Mouse (Mus musculus): Measurements from ENCODE around the gene Upp2.
A peak's percentile ranks its signal among the peaks of the same experiment; 100 is the strongest.

Upp2 gene

GRCm38 (mm10) chr2:58625186-58625585, 58.1 kb downstream of the Upp2 start:
- DNase-seq (ENCODE audit: low spot score): no peak

GRCm38 (mm10) chr2:58625681-58626080, 58.6 kb downstream of the Upp2 start:
- DNase-seq (ENCODE audit: low spot score): no peak

GRCm38 (mm10) chr2:58626136-58626769, 59.2 kb downstream of the Upp2 start:
- no peak for DNase-seq (ENCODE audit: low spot score)

GRCm38 (mm10) chr2:58627981-58628380, 60.9 kb downstream of the Upp2 start:
- DNase-seq (ENCODE audit: low spot score): no peak

GRCm38 (mm10) chr2:58628993-58629392, 61.9 kb downstream of the Upp2 start:
- DNase-seq (ENCODE audit: low spot score): no peak

- no peak for DNase-seq (ENCODE audit: low spot score)
Measured at GRCm38 (mm10) chr2:58629440-58629839, 62.3 kb downstream of the Upp2 start.

GRCm38 (mm10) chr2:58633791-58634190, 66.7 kb downstream of the Upp2 start:
- no peak for DNase-seq (ENCODE audit: low spot score)

GRCm38 (mm10) chr2:58641761-58642555, 74.9 kb downstream of the Upp2 start:
- DNase-seq (ENCODE audit: low spot score): no peak

- DNase-seq (ENCODE audit: low spot score): no peak
Measured at GRCm38 (mm10) chr2:58645667-58646066, 78.6 kb downstream of the Upp2 start.

- DNase-seq (ENCODE audit: low spot score): no peak
Measured at GRCm38 (mm10) chr2:58655169-58655568, 88.1 kb downstream of the Upp2 start.

GRCm38 (mm10) chr2:58656959-58657358, 89.9 kb downstream of the Upp2 start:
- DNase-seq (ENCODE audit: low spot score): no peak

GRCm38 (mm10) chr2:58657855-58658254, 90.8 kb downstream of the Upp2 start:
- no peak for DNase-seq (ENCODE audit: low spot score)

- no peak for DNase-seq (ENCODE audit: low spot score)
Measured at GRCm38 (mm10) chr2:58660591-58660990, 93.5 kb downstream of the Upp2 start.

- DNase-seq (ENCODE audit: low spot score): no peak
Measured at GRCm38 (mm10) chr2:58661116-58661515, 94.0 kb downstream of the Upp2 start.

GRCm38 (mm10) chr2:58662661-58663060, 95.6 kb downstream of the Upp2 start:
- DNase-seq (ENCODE audit: low spot score): no peak

GRCm38 (mm10) chr2:58663404-58664120, 96.5 kb downstream of the Upp2 start:
- DNase-seq (ENCODE audit: low spot score): no peak

GRCm38 (mm10) chr2:58665081-58665814, 98.2 kb downstream of the Upp2 start:
- peak; percentile 18 for DNase-seq (ENCODE audit: low spot score)

GRCm38 (mm10) chr2:58667298-58667697, 100.2 kb downstream of the Upp2 start:
- DNase-seq (ENCODE audit: low spot score): no peak

GRCm38 (mm10) chr2:58667991-58668390, 100.9 kb downstream of the Upp2 start:
- no peak for DNase-seq (ENCODE audit: low spot score)

- no peak for DNase-seq (ENCODE audit: low spot score)
Measured at GRCm38 (mm10) chr2:58669114-58669513, 102.0 kb downstream of the Upp2 start.

GRCm38 (mm10) chr2:58672520-58672919, 105.4 kb downstream of the Upp2 start:
- DNase-seq (ENCODE audit: low spot score): no peak

GRCm38 (mm10) chr2:58679968-58680367, 112.9 kb downstream of the Upp2 start:
- no peak for DNase-seq (ENCODE audit: low spot score)

All from c-Kit-positive CD71-positive TER-119-positive erythroid progenitor cells, embryonic 14.5 days (primary cell).